Mouse (Mus musculus): Measurements from ENCODE around the gene Sdhaf2.
A peak's percentile ranks its signal among the peaks of the same experiment; 100 is the strongest.
"Not testable (repeated sequence)": the region's sequence is repeated elsewhere in the genome, so short reads cannot be mapped to it uniquely, and the experiment has no call there.

Sdhaf2 gene

GRCm38 (mm10) chr19:10525910-10526309 is at the start of gene Sdhaf2:
Gene Sdhaf2 (minus strand): TSS chr19:10526142.
- DNase-seq (ENCODE audit: low read depth, low spot score), result peak; percentile 29

GRCm38 (mm10) chr19:10569627-10570026 is 43.7 kb upstream of the Sdhaf2 start:
- DNase-seq (ENCODE audit: low read depth, low spot score), result no peak

- DNase-seq (ENCODE audit: low read depth, low spot score), result no peak
Measured at GRCm38 (mm10) chr19:10565217-10565616, 39.3 kb upstream of the Sdhaf2 start.

GRCm38 (mm10) chr19:10564278-10564677 is 38.3 kb upstream of the Sdhaf2 start:
- no peak for DNase-seq (ENCODE audit: low read depth, low spot score)

GRCm38 (mm10) chr19:10562351-10562750 is 36.4 kb upstream of the Sdhaf2 start:
- DNase-seq (ENCODE audit: low read depth, low spot score), result no peak

DNA sequence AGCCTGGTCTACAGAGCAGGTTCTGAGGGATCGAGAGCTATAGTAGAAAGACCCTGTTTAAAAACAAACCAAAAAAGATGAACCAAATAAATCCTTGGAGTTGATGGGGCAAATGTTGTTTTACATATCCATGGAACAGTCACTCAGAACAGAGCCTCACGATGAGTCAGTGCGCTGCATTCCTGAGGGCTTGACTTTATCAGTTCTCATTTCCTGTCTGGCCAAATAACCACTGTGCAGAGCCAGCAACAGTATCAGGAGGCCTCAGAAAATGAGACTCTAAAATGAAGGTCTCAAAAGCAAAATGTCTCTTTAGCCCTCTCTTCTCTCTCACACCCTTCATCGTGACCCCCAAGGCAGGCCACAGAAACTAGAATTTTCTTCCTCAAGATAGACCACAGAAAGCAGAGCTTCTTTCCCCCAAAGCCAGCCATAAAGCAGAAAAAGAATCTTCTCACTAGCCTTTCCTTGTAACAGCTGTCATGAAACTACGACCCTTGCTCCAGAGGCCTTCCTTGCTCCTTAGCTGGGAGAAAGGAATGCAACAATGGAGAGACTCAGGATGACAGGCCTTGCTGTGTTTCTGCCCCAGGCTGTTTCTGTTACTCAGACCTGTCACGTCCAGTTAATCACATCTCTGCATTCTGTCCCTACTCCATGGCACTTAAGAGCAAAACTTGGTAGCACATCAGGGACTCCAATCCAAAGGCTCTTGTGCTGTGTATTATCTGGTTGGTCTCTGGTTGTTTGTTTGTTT is 35.8 kb upstream of the Sdhaf2 start:
- DNase-seq (ENCODE audit: low read depth, low spot score), result no peak

- DNase-seq (ENCODE audit: low read depth, low spot score), result no peak
Measured at GRCm38 (mm10) chr19:10560108-10560507, 34.2 kb upstream of the Sdhaf2 start.

- not testable (repeated sequence) for DNase-seq (ENCODE audit: low read depth, low spot score)
Measured at GRCm38 (mm10) chr19:10557837-10558375, 32.0 kb upstream of the Sdhaf2 start.

GRCm38 (mm10) chr19:10557430-10557829 is 31.5 kb upstream of the Sdhaf2 start:
- DNase-seq (ENCODE audit: low read depth, low spot score), result no peak

DNA sequence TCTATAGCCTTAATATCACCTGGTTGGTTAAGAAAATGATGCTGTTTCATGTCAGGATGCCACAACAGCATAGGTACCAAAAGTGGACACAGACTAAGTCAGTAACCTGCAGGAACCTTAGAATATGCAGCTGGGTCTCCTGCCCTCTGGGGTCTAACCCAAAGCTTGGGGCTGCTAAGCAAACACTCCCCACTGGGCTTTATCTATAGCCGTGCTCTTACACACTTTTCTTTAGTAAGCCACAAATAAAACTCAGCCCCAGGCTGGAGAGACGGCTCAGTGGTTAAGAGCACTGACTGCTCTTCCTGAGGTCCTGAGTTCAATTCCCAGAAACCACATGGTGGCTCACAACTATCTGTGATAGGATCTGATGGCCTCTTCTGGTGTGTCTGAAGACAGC is 31.1 kb upstream of the Sdhaf2 start:
- no peak for DNase-seq (ENCODE audit: low read depth, low spot score)

- DNase-seq (ENCODE audit: low read depth, low spot score), result peak; percentile 63
Measured at GRCm38 (mm10) chr19:10555624-10556510, 29.9 kb upstream of the Sdhaf2 start, which contains the start of gene Tmem216. Gene Tmem216 (minus strand): TSS chr19:10556238.

GRCm38 (mm10) chr19:10539454-10539853 is 13.5 kb upstream of the Sdhaf2 start:
- DNase-seq (ENCODE audit: low read depth, low spot score), result no peak

DNA sequence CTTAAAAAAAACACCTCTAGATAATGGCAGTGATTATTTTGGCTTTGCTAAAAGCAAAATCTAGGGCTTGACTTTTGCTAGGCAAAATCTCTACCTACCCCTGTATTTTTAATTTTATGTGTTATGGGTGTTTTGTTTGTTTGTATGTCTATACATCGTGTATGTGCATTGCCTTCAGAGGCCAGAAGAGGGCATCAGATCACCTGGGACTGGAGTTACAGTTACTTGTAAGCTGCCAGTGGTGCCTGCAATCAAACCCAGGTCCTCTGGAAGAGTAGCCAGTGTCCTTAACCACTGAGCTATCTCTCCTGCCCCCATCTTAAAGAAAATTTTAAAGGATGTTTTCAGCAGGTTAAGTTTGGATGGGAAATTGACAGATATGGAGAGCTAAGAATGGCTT is 4.1 kb upstream of the Sdhaf2 start:
- no peak for DNase-seq (ENCODE audit: low read depth, low spot score)

- DNase-seq (ENCODE audit: low read depth, low spot score), result peak; percentile 89
Measured at GRCm38 (mm10) chr19:10525106-10525901, 638 bp downstream of the Sdhaf2 start, which contains the start of gene Cpsf7. Gene Cpsf7 (plus strand): TSS chr19:10525266.

GRCm38 (mm10) chr19:10524784-10525105 is 1.2 kb downstream of the Sdhaf2 start:
- DNase-seq (ENCODE audit: low read depth, low spot score), result no peak

GRCm38 (mm10) chr19:10523483-10524080 is 2.4 kb downstream of the Sdhaf2 start:
- DNase-seq (ENCODE audit: low read depth, low spot score), result no peak

DNA sequence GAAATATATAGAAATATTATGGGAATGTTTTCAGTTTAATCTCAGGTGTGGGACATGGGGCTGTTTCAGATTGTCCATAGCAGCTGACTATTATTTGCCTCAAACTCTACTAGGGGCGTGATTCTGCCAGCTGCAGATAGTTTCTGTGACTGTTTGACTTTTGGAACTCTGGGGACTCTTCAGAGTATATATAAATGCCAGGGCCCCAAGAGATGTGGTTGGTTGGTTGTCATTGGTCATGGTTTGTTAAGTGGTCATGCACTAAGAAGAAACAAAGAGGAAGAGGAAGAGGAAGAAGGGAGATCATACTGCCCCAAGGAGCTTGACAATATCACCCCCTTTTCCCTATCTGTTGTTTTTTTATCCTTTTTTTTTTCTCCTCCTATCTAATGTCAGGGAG is 4.0 kb downstream of the Sdhaf2 start:
- DNase-seq (ENCODE audit: low read depth, low spot score), result no peak

- peak; percentile 16 for DNase-seq (ENCODE audit: low read depth, low spot score)
Measured at GRCm38 (mm10) chr19:10520355-10520754, 5.6 kb downstream of the Sdhaf2 start.

DNA sequence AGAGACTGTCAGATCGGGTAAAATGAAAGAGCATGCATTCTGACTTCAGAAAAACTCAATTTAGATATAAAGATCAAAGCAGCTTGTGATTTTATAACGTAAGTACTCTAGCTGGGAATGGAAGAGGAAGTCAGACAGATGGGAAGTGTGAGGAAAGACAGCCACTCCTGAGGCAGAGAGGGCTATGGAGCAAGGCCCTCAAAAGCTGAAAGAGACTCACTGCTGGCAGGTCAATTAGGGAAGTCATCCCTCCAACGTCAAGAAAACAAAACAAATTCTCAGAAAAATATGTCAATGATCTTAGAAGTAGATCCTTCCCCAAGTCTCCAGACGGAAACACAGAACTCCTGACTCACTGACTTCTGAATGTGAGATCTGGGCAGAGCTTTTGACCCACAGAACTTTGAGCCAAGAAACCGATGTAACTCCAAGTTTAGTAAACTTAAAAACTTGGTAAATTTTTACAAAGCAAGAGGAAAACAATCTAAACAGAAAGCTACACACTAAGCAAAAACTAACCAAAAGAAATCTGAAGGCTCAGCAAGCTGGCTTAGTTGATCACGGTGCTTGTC is 15.1 kb downstream of the Sdhaf2 start:
- no peak for DNase-seq (ENCODE audit: low read depth, low spot score)

GRCm38 (mm10) chr19:10502571-10502970 is 23.4 kb downstream of the Sdhaf2 start:
- peak; percentile 30 for DNase-seq (ENCODE audit: low read depth, low spot score)

GRCm38 (mm10) chr19:10500581-10500980 is 25.4 kb downstream of the Sdhaf2 start:
- no peak for DNase-seq (ENCODE audit: low read depth, low spot score)
